Mouse (Mus musculus): ENCODE measurements around the gene Sumo3.

Sumo3 gene

GRCm38 (mm10) chr10:77605908-77606826, at the start of gene Sumo3, which contains the start of gene Gm49325:
Sumo3 (plus strand) TSS chr10:77606097.
Gm49325 (plus strand) TSS chr10:77606197.
- DNase-seq (ENCODE audit: low spot score) = peak; percentile 87

DNA sequence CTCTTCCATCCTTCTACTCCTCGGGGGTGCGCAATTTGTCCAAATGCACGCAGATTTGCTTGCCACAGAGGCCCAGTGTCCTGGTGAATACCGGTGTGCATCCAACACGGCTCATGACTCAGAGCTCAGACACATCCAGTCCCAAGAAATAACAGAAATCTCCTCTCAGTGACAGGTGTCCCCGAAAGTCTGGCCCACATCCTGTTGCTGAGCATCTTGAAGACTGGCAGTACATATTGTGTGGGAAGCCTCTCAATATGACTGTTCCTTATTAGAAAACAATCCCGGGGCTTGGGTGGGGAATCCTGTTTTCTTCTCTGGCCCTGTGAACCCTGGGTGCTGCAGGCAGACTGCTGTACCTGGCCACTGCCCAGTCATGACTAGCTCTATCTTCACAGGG, 49.3 kb upstream of the Sumo3 start:
- no peak for DNase-seq (ENCODE audit: low spot score)

DNA sequence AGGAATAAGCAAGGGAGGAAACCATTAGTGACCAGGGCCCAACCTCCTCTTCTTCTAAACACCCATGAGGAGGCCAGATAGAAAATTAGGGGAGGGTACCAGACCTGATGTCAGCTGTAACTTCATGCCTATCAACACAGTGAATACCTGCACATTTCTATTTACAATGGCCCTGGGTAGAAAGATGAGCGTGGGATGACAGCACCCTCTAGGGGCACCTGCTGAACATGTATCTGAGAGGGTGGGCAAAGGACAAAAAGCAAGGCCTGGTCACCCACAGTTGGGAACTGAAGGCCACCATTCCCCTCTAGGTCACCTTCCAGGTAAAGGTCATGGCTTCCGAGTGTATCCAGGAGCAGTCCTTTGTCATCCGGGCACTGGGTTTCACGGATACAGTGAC, 48.3 kb upstream of the Sumo3 start:
- no peak for DNase-seq (ENCODE audit: low spot score)

DNA sequence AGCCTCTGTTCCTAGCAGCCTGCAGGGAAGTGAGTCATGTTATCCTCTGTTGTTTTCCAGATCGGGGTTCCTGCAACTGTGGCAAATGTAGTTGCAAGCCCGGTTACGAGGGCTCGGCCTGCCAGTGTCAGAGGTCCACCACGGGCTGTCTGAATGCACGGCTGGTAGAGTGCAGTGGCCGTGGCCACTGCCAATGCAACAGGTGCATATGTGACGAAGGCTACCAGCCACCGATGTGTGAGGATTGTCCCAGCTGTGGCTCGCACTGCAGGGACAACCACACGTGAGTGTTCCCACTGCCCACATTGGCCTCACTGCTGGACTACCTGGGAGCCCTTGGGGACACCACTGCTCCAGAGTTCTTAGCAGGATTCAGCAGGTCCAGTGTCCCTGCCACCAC, 45.8 kb upstream of the Sumo3 start:
- no peak for DNase-seq (ENCODE audit: low spot score)

DNA sequence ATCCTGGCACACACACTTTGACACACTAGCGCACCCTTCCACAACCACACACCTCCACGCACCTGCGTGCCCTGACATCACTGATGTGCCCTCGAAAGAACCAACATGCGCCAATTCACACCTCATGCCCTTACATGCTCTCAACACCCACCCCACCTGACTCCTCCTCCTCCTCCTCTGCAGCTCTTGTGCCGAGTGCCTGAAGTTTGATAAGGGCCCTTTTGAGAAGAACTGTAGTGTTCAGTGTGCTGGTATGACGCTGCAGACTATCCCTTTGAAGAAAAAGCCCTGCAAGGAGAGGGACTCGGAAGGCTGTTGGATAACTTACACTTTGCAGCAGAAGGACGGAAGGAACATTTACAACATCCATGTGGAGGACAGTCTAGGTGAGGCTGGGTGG, 45.1 kb upstream of the Sumo3 start:
- DNase-seq (ENCODE audit: low spot score) = no peak

- DNase-seq (ENCODE audit: low spot score) = no peak
These were observed 44.4 kb upstream of the Sumo3 start for GRCm38 (mm10) chr10:77561508-77561907.

- DNase-seq (ENCODE audit: low spot score) = no peak
These were observed 40.9 kb upstream of the Sumo3 start for GRCm38 (mm10) chr10:77565005-77565404.

GRCm38 (mm10) chr10:77566651-77567050, 39.2 kb upstream of the Sumo3 start:
- DNase-seq (ENCODE audit: low spot score) = no peak

- DNase-seq (ENCODE audit: low spot score) = no peak
These were observed 36.4 kb upstream of the Sumo3 start for GRCm38 (mm10) chr10:77569481-77569880.

DNA sequence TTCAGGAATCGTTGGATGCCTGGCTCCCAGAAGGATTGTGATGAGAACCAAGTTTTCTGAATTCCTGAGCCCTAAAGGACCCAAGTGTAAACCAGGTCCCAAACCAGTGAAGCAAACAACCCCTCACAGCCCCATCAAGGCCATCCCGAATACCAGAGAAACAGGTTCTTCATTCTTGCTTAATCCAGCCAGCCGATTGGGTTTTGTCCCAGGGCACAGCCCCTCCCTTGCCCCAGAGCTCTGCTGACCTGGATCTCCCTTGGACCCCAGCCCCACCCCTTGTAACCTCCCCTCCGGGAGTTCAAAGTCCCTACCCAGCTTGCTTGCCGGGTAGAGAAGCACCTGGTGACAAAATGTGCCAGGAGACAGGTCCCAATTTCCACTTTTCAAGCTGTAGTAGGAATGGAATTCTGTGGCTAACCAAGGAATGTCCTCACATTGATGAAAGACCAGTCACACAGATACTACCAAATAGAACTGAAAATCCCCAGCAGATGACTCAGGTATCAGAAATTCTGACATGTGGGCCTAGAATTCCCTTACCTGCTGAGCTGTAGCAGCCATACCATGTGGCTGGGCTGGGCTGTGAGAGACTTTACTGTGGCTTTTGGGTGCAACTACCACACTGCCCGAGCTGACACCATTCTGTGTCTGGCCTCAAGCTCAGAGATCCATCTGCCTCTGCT, 35.8 kb upstream of the Sumo3 start:
- DNase-seq (ENCODE audit: low spot score) = no peak

DNA sequence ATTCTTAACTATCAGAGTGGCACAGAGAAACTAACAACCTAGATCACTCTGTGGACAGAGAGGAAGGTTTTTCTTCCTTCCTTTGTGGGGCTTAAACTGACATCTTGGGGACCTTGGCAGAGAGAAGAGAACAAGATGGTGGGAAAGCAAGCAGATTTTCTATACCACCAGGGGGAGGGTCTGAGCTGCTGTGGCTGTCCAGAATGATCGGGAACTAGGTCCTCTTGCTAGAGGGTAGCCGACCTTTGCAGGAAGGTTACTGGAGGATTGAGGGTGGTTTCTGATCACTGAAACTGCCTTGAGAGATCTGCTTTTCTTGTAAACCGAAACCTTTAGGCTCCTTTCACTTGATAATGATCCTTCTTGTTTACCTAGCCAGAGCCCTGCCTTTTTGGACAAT, 33.7 kb upstream of the Sumo3 start:
- DNase-seq (ENCODE audit: low spot score) = no peak

DNA sequence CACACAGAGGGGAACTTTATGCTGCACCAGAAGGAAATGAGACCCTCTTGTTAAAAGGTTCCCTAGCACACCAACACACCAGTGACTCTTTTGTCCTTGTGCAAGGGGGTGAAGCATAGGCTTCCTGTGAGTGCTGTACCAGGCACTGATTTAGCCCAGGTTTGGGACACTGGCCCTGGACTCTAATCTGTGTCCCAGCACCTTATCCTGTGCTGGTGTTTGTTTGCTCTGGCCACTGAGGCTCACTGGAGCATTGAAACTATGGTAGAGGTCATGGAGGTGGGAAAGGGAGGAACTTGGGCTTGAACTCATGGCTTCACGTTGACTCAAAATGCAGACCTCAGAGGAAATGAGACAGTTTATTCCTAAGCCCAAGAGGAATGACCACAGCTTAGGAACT, 32.7 kb upstream of the Sumo3 start:
- no peak for DNase-seq (ENCODE audit: low spot score)

GRCm38 (mm10) chr10:77580027-77580920, 25.6 kb upstream of the Sumo3 start:
- no peak for DNase-seq (ENCODE audit: low spot score)

DNA sequence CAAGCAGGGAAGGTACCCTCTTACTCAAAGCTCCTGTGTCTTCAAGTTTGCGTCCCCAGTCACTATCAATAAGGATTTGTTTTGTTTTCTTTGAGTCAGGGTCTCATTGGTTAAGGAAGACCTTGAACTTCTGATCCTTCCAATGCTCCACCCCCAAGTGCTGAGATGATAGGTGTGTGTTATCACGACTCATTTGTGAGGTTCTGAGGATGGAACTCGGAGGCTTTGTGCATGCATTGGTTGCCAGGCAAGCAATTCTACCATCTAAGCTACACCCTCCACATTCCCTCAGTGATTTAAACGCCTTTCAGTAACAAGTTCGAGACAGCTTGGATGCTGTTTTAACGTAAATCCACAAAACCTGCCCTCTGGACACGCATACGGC, 24.9 kb upstream of the Sumo3 start:
- DNase-seq (ENCODE audit: low spot score) = no peak

DNA sequence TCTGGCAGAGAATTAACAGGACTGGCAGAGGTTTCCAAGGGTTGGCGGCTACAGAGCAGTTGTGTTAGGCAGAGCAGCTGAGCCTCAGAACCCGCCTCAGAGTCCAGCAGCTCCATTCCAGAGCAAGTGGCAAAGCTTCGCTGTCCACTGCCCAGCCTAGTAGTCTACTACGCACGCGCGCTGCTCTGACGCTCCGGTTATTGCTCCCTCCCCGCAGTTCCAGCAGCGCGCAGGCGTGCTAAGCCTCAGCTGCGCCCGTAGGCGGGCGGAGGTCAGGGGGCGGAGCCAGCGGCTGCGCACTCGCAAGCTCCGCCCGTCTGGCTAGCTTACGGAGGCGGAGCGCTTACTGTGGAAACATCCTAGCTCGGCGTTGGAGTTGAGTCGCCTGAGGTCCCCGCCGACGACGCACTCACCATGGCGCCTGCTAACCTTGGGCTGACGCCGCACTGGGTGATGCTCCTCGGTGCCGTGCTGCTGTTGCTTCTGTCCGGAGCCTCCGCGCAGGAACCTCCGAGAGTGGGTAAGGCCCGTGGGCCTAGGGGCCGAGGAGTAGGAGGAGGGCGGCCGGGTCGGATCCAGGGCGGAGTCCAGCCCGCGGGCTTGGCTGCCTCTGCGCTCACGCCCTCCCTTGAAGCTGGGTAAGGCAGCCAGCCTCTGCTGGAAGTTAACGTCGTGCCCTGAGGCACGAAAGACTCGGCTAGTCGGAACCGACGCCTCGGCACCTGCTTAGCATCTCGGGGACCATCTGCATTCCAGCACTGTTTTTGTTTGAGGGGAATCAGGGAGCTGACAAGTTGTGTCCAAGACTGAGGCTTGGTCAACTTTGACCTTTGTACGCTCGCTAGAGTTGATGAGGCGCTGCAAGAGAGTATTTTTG, 24.3 kb upstream of the Sumo3 start, which contains the start of gene Pttg1ip:
Gene Pttg1ip, plus strand, starts transcription at position 313 of the 877 bp plus-strand sequence.
- DNase-seq (ENCODE audit: low spot score) = peak; percentile 73

DNA sequence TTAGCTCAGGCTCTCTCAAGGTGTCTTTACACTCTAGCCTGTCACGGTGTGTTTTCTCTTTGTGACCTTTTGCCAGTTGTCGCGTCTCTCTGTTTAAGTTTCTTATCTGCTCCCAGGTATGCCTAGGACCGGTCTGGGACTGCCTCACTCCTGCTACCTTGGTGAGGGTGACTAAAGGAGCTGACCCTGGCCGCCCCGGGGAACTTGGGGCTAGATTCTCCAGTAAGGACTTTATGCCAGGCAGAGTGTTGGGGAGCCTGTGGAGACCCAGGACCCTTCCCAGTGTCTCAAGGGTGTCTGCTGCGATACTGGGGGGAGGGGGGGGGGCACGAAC, 23.6 kb upstream of the Sumo3 start:
- DNase-seq (ENCODE audit: low spot score) = no peak

GRCm38 (mm10) chr10:77583795-77584422, 22.0 kb upstream of the Sumo3 start:
- DNase-seq (ENCODE audit: low spot score) = no peak

GRCm38 (mm10) chr10:77586637-77587036, 19.3 kb upstream of the Sumo3 start:
- DNase-seq (ENCODE audit: low spot score) = no peak

GRCm38 (mm10) chr10:77587091-77587775, 18.7 kb upstream of the Sumo3 start:
- no peak for DNase-seq (ENCODE audit: low spot score)

DNA sequence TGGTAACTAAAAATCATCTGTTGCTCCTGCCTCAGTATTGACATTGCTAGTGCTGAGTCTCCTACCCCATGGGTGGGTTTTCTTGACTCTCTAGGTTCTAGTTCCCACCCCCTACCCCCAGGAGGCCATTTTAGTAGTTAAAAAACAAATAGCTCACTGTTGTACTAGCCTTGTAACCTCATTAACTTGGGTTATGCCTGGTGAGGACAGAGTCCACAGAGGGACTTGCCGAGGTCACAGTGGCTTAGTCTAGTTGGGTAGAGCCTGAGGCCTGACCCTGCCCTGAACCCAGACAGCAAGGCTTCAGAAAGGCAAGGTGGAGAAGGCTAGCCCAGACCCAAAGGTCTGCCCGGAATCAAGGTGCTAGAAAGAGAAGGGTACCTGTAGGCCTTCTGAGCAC, 17.9 kb upstream of the Sumo3 start:
- DNase-seq (ENCODE audit: low spot score) = no peak

All from layer of hippocampus, adult 9-10 months (tissue).